Mouse (Mus musculus): ENCODE measurements around the gene Tspyl2.
A peak's percentile ranks its signal among the peaks of the same experiment; 100 is the strongest.
"Not testable (repeated sequence)": the region's sequence is repeated elsewhere in the genome, so short reads cannot be mapped to it uniquely, and the experiment has no call there.

Tspyl2 gene

GRCm38 (mm10) chrX:152342358-152342901 lies at the start of gene Tspyl2:
Tspyl2 (minus strand) TSS chrX:152342425.
- peak; percentile 94 for DNase-seq (ENCODE audit: low spot score)

GRCm38 (mm10) chrX:152368397-152369273 lies 26.4 kb upstream of the Tspyl2 start, which contains the start of gene Gpr173:
Gpr173 (minus strand) TSS chrX:152368704.
- DNase-seq (ENCODE audit: low spot score): peak; percentile 71

GRCm38 (mm10) chrX:152368054-152368396 lies 25.8 kb upstream of the Tspyl2 start:
- peak; percentile 20 for DNase-seq (ENCODE audit: low spot score)

- no peak for DNase-seq (ENCODE audit: low spot score)
These were observed 24.2 kb upstream of the Tspyl2 start for GRCm38 (mm10) chrX:152366418-152366817.

- peak; percentile 73 for DNase-seq (ENCODE audit: low spot score)
These were observed 10.4 kb upstream of the Tspyl2 start for GRCm38 (mm10) chrX:152352553-152353153.

- no peak for DNase-seq (ENCODE audit: low spot score)
These were observed 4.8 kb upstream of the Tspyl2 start for GRCm38 (mm10) chrX:152347041-152347440.

- DNase-seq (ENCODE audit: low spot score): no peak
These were observed 4.4 kb upstream of the Tspyl2 start for GRCm38 (mm10) chrX:152346587-152346986.

GRCm38 (mm10) chrX:152342903-152343302 lies 678 bp upstream of the Tspyl2 start:
- no peak for DNase-seq (ENCODE audit: low spot score)

- DNase-seq (ENCODE audit: low spot score): peak; percentile 17
These were observed 729 bp downstream of the Tspyl2 start for GRCm38 (mm10) chrX:152341496-152341895.

GRCm38 (mm10) chrX:152336546-152337332 lies 5.5 kb downstream of the Tspyl2 start:
- peak; percentile 89 for DNase-seq (ENCODE audit: low spot score)

- DNase-seq (ENCODE audit: low spot score): not testable (repeated sequence)
These were observed 6.1 kb downstream of the Tspyl2 start for GRCm38 (mm10) chrX:152336123-152336522.

- not testable (repeated sequence) for DNase-seq (ENCODE audit: low spot score)
These were observed 12.8 kb downstream of the Tspyl2 start for GRCm38 (mm10) chrX:152329400-152329799.

GRCm38 (mm10) chrX:152327689-152328052 lies 14.6 kb downstream of the Tspyl2 start:
- no peak for DNase-seq (ENCODE audit: low spot score)

- peak; percentile 85 for DNase-seq (ENCODE audit: low spot score)
These were observed 15.1 kb downstream of the Tspyl2 start, which contains the start of gene Kantr for GRCm38 (mm10) chrX:152326996-152327688. Kantr (minus strand) TSS chrX:152327495.

- no peak for DNase-seq (ENCODE audit: low spot score)
These were observed 18.6 kb downstream of the Tspyl2 start for GRCm38 (mm10) chrX:152323584-152323983.

- DNase-seq (ENCODE audit: low spot score): no peak
These were observed 19.4 kb downstream of the Tspyl2 start for GRCm38 (mm10) chrX:152322776-152323175.

- no peak for DNase-seq (ENCODE audit: low spot score)
These were observed 21.7 kb downstream of the Tspyl2 start for GRCm38 (mm10) chrX:152320535-152320934.

GRCm38 (mm10) chrX:152307942-152308341 lies 34.3 kb downstream of the Tspyl2 start:
- peak; percentile 42 for DNase-seq (ENCODE audit: low spot score)

- peak; percentile 4 for DNase-seq (ENCODE audit: low spot score)
These were observed 34.9 kb downstream of the Tspyl2 start for GRCm38 (mm10) chrX:152307371-152307770.

- DNase-seq (ENCODE audit: low spot score): no peak
These were observed 36.0 kb downstream of the Tspyl2 start for GRCm38 (mm10) chrX:152306224-152306623.

- DNase-seq (ENCODE audit: low spot score): not testable (repeated sequence)
These were observed 55.2 kb downstream of the Tspyl2 start for GRCm38 (mm10) chrX:152287026-152287425.

Measured in embryo, embryonic 10 days (tissue).